Mouse (Mus musculus): ENCODE measurements around the gene St3gal3.

GRCm38 (mm10) chr4:118076648-118077047, 58.1 kb downstream of the St3gal3 start:
- TF ChIP-seq POLR2A (IDR thresholded peaks at IDR 0.05; ENCODE audit: low read depth, low read length): no peak
- no peak for TF ChIP-seq CTCF (IDR thresholded peaks at IDR 0.05; ENCODE audit: extremely low read depth, insufficient read length, insufficient replicate concordance, low read depth, low read length)
